Mouse (Mus musculus) stomach, postnatal 0 days (tissue): ENCODE data around the gene Slc1a1. TPM values are rescaled to one million over a fixed set of nuclear protein-coding genes. Genes with fewer than 3 reads are reported as not detected.
A peak's percentile ranks its signal among the peaks of the same experiment; 100 is the strongest.

Experiments
- ATAC-seq: fragments of 200-750 bp; cut with Nextera tagmentation; 2 replicates; pipeline ENCODE4 v1.8.0; 2017; ENCODE audit not compliant: low FRiP score, low TSS enrichment
- DNase-seq: peaks from one replicate; pipeline ENCODE4 v3.0.0-alpha.2; 2016; ENCODE audit warnings: low spot score
- H3K27ac ChIP-seq: fragments of 300-500 bp; sonication (generic); replicated peaks from 2 replicates; pipeline ENCODE4 v1.5.1; 2014; ENCODE audit warnings: mild to moderate bottlenecking, control low read depth
- H3K27me3 ChIP-seq: fragments of 300-500 bp; sonication (generic); 2 replicates; pipeline ENCODE4 v1.6.1; 2014; ENCODE audit warnings: low read length; ENCODE audit not compliant: control insufficient read depth, insufficient read depth
- H3K36me3 ChIP-seq: fragments of 300-500 bp; sonication (generic); 2 replicates; pipeline ENCODE4 v1.6.1; 2014; ENCODE audit warnings: low read length, mixed read lengths; ENCODE audit not compliant: control insufficient read depth, insufficient read depth
- H3K4me1 ChIP-seq: fragments of 300-500 bp; sonication (generic); replicated peaks from 2 replicates; pipeline ENCODE4 v1.6.1; 2014; ENCODE audit warnings: antibody characterized with exemption; ENCODE audit not compliant: control insufficient read depth, insufficient read depth
- H3K4me2 ChIP-seq: fragments of 300-500 bp; sonication (generic); replicated peaks from 2 replicates; pipeline ENCODE4 v1.6.1; 2014; ENCODE audit warnings: low read depth, mild to moderate bottlenecking, control low read depth, moderate library complexity
- H3K4me3 ChIP-seq: fragments of 300-500 bp; sonication (generic); 2 replicates; pipeline ENCODE4 v1.5.1; 2014; ENCODE audit warnings: low read depth, low read length, control low read depth
- H3K9ac ChIP-seq: fragments of 300-500 bp; sonication (generic); 2 replicates; pipeline ENCODE4 v1.6.1; 2014; ENCODE audit warnings: mild to moderate bottlenecking, low read length, control low read depth, mixed read lengths
- H3K9me3 ChIP-seq: fragments of 300-500 bp; sonication (generic); 2 replicates; pipeline ENCODE4 v1.6.1; 2016; ENCODE audit warnings: low read length; ENCODE audit not compliant: control insufficient read depth
- CTCF ChIP-seq: IDR thresholded peaks from 2 replicates; pipeline ENCODE4 v1.5.1; 2016; ENCODE audit warnings: antibody characterized with exemption, low read depth, mild to moderate bottlenecking, moderate library complexity
- EP300 ChIP-seq: optimal IDR thresholded peaks from 2 replicates; pipeline ENCODE3; 2016; ENCODE audit warnings: antibody characterized with exemption
- WGBS: fragments of 180-500 bp; shearing (Covaris S2); extraction: QIAGEN DNeasy Blood & Tissue Kit; methylation state at CpG from one replicate; pipeline ENCODE4 v1.1.7; 2014; 5-methylcytosine and 5-hydroxymethylcytosine counted together
- polyA plus RNA-seq: library from polyadenylated mRNA; unstranded; fragments of >200 nt; fragmentation: Nextera tagmentation; extraction: Ambion mirVana; gene quantifications from 2 replicates; pipeline ENCODE4 v1.2.1, GENCODE M21; 2015

Gene Slc1a1
- polyA plus RNA-seq, 1 experiment from 2014 or later, result 0.28 TPM

DNA sequence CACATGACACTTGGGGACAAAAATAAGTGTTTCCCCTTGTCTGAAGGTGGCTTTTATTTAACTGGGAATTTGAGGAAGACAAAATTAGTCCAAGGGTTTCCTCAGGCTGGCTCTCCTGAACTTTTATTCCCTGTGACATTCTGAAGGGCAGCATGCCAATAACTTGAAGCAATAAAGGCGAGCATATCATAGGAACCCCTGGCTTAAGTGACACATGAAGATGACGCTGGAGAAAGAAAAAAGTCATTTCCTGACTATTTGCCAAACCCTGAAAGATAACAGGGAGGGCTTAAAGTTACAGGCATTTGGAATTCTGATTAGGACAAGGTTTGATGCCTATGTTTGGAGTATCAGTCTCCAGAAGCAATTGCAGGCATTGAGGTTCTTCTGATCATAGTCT is 112.5 kb downstream of the Slc1a1 start:
- ATAC-seq (no peak), DNase-seq (no peak)
- TF ChIP-seq EP300 (no peak), CTCF (no peak)
- no peak overlapping the region for H3K9ac ChIP-seq
- no peak overlapping the region for H3K27ac ChIP-seq
- no peaks in the 10 kb centered on the region for H3K27me3 ChIP-seq
- no peak overlapping the region for H3K4me3 ChIP-seq
- WGBS, result 39% methylated on average over 2 of the region's 2 CpGs
- H3K9me3 ChIP-seq, result no peaks in the 10 kb centered on the region
- H3K36me3 ChIP-seq, result no peaks in the 10 kb centered on the region
- no peaks in the 10 kb centered on the region for H3K4me1 ChIP-seq
- no peak overlapping the region for H3K4me2 ChIP-seq

DNA sequence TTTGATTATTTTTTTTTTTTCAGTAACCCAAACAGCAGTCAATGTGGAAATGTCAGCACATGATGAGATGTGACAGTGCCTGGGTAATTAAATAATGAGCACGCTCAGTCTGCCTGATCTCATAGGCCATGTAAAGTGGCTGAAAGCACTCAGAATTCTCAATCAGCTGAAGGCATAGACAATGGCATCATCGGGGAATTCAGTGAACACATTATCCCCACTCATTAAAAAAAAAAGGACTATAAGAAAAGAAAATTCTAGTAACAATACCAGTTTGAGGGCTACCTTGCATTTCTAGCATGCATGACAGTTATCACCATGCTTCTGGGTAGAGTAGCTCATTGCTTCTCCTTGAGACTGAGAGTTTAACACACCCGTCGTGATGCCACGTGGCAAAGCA is 116.4 kb downstream of the Slc1a1 start:
- TF ChIP-seq EP300, result no peak
- TF ChIP-seq CTCF, result no peak
- no peak overlapping the region for H3K4me3 ChIP-seq

DNA sequence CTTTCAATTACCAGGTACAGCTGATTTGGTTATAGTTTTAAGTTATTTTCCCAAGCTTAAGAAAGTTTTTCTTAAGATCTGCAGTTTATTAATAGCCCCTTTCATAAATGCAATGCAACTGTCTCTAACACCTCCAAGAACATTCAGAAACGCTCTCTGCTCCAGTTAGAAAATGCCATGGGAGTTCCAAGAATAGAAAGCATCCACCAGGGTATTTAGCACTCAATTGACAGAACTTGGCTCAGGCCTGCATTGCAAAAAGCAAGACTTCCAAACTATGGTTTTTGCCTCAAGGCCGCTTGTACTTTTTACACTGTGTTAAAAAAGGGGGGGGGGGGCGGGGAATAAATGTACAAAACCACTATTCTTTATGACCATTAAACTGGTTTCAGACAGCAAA is 128.3 kb downstream of the Slc1a1 start:
- Histone ChIP-seq H3K27ac (no peak overlapping the region), H3K9ac (no peak overlapping the region), H3K4me1 (peaks cover 4% of the 10 kb centered on the region; the same call in 1 of the 2 replicates), H3K4me2 (peak overlapping the region; percentile 87), H3K4me3 (peak overlapping the region; percentile 87; the same call in 1 of the 2 replicates), H3K9me3 (no peaks in the 10 kb centered on the region), H3K36me3 (no peaks in the 10 kb centered on the region), H3K27me3 (no peaks in the 10 kb centered on the region)
- TF ChIP-seq CTCF, result no peak
- TF ChIP-seq EP300, result no peak
- ATAC-seq (no peak), DNase-seq (no peak)
- 50% methylated on average over 3 of the region's 3 CpGs for WGBS

More for the DNA sequence above, 116.4 kb downstream of the Slc1a1 start:
- ATAC-seq (no peak), DNase-seq (no peak)
- no peak overlapping the region for H3K27ac ChIP-seq
- no peaks in the 10 kb centered on the region for H3K4me1 ChIP-seq
- no peaks in the 10 kb centered on the region for H3K36me3 ChIP-seq
- no peaks in the 10 kb centered on the region for H3K9me3 ChIP-seq
- no peak overlapping the region for H3K4me2 ChIP-seq
- no peaks in the 10 kb centered on the region for H3K27me3 ChIP-seq
- no peak overlapping the region for H3K9ac ChIP-seq
- WGBS, result 88% methylated on average over 5 of the region's 5 CpGs

DNA sequence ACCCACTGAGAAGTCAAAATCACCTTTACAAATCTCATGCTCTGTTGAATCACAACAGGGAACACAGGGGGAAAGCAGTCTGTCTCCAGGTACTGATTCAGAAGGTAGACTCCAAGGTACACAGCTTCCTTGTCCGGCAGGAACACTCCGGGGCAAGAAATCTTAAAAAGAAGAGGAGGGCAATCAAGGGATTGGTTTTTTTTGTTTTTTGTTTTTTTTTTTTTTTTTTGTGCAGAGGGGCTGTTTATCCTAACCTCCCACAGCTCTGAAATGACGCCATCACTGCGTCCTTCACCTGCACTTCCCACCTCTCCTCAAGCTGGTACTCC is 128.6 kb downstream of the Slc1a1 start:
- Histone ChIP-seq H3K4me3 (peak overlapping the region; percentile 87), H3K4me2 (peak overlapping the region; percentile 87), H3K9me3 (no peaks in the 10 kb centered on the region), H3K27me3 (no peaks in the 10 kb centered on the region), H3K4me1 (peaks cover 4% of the 10 kb centered on the region; the same call in 1 of the 2 replicates), H3K9ac (peak overlapping the region; percentile 84; the same call in 1 of the 2 replicates), H3K27ac (no peak overlapping the region), H3K36me3 (no peaks in the 10 kb centered on the region)
- no peak for DNase-seq
- TF ChIP-seq EP300 (no peak), CTCF (no peak)
- 4% methylated on average over 4 of the region's 4 CpGs for WGBS
- ATAC-seq, result peak; percentile 5; the same call in 1 of the 2 replicates

Other genes starting within 250 kb of the Slc1a1 start
- gene Glis3, start 155.0 kb upstream of the Slc1a1 start, polyA plus RNA-seq, result 0.85 and 1.0 TPM in 2 replicates
- gene Plpp6, start 128.9 kb downstream of the Slc1a1 start, polyA plus RNA-seq, result 18.2 and 19.6 TPM in 2 replicates
- gene 4430402I18Rik, start 132.8 kb downstream of the Slc1a1 start, polyA plus RNA-seq, result 0.84 and 1.3 TPM in 2 replicates
- 19.5 and 19.7 TPM in 2 replicates for gene Cdc37l1, start 155.3 kb downstream of the Slc1a1 start, polyA plus RNA-seq
- gene Ak3, start 212.9 kb downstream of the Slc1a1 start, polyA plus RNA-seq, result 141 and 150 TPM in 2 replicates